Mouse (Mus musculus) adrenal gland, adult 18-20 months (tissue): ENCODE results near the gene Cct3. TPM values are rescaled to one million over a fixed set of nuclear protein-coding genes. Genes with fewer than 3 reads are reported as not detected.
"Not testable (repeated sequence)": the region's sequence is repeated elsewhere in the genome, so short reads cannot be mapped to it uniquely, and the experiment has no call there.

Experiments used
- DNase-seq, 2 experiments: peaks; one replicate each; pipeline ENCODE4 v3.0.0; 2021 to 2022; ENCODE audit warnings: low spot score in 2 of 2
- long read RNA-seq, 2 experiments: library from polyadenylated mRNA; stranded (forward); transcript quantifications; one replicate each; pipeline ENCODE4 v2.0.0; 2021
- total RNA-seq, 2 experiments: library from RNA; stranded (reverse); gene quantifications; 1 replicate in 1 of 2; 2 replicates in 1 of 2; pipeline ENCODE4 v1.2.3; 2021

Cct3 gene
- total RNA-seq, result 100 to 1,000 TPM; 343 to 351 TPM
- long read RNA-seq, experiment 1, transcript Cct3-201 (14 exons, 1,977 nt), result major isoform, 228 of 240 reads
- long read RNA-seq, experiment 1, partial matches to known transcripts, result 3 of 240 reads
- long read RNA-seq, experiment 1, other reads (novel, unspliced or antisense), result 9 of 240 reads
- long read RNA-seq, experiment 2, transcript Cct3-201 (14 exons, 1,977 nt), result major isoform, 521 of 547 reads
- long read RNA-seq, experiment 2, partial matches to known transcripts, result 15 of 547 reads
- long read RNA-seq, experiment 2, other reads (novel, unspliced or antisense), result 11 of 547 reads

DNA sequence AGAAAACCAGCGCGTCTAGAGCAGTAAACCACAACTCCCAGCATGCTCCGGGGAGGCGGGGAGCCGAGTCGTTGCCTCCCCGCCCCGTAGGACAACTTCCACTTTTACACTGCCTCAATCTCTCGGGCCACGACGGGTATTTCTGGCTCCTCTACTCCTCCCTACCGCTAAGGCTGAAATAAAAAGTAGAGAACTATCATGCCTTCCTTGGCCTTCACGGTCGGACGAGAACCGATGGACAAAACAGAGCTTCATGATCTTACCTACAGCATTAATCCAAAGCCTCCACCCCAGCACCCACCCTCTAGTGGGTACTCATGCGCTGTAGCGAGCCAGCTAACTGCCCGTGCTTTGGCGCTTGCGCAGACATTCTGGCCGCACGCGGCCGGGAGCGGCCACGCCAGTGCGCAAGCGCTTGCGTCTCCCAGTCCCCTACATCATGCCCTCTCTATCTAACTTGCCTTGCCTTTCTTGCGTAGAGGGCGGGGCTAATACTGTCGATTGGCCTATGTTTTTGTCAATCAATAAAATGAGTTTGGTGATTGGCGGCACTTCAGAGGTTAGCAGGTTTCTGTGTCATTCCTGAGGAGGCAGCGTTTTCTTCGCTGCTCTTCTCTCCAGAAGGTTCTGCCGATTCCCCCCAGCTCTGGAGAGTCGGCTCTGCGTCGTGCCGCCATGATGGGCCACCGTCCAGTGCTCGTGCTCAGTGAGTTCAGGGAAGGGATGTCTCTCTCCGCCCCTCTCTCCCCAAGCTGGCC, at the start of gene Cct3, which contains the start of gene Tsacc:
TSS of gene Cct3 (plus strand) at position 556 of the 758 bp plus-strand sequence.
TSS of gene Tsacc (minus strand) at position 439 of the 758 bp plus-strand sequence.
- DNase-seq, result peak; percentile 85 to 86

DNA sequence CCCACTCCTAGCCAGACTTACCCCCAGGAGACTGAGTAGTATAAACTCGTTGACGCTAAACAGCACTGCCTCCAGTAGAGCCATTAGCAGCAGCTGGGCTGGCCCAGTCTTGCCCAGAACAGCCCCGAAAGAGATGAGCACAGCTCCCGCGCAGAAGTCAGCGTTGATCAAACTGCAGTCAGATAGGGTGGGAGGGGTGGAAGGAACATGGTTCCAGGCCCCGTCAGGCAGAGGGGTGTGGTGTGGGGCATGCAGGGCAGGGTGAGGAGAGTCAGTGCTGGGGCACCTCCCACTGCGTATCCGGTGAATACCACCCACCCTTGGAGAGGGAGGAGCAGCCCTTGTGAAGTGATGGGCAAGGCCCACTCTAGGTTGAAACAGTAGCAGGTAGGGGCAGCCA, 49.2 kb upstream of the Cct3 start:
- DNase-seq, result no peak

DNA sequence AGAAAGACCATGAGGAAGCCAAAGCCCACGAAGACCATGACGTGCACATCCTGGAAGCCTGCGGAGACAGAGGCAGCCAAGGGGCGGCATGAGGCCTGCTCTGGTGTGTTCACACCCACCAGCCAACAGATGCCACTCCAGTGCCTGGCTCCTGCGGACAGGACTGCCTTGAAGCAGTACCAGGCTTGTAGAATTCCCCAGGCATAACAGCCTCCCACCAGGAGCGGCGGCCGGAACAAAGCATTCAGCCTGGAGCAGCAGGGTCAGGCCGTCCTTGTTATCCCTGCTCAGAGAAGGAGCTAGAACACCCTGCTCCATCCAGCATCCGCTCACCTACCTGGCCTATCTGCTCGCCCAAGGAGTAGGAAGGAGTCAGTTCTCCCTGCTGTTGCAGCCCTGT, 48.5 kb upstream of the Cct3 start:
- no peak for DNase-seq

DNA sequence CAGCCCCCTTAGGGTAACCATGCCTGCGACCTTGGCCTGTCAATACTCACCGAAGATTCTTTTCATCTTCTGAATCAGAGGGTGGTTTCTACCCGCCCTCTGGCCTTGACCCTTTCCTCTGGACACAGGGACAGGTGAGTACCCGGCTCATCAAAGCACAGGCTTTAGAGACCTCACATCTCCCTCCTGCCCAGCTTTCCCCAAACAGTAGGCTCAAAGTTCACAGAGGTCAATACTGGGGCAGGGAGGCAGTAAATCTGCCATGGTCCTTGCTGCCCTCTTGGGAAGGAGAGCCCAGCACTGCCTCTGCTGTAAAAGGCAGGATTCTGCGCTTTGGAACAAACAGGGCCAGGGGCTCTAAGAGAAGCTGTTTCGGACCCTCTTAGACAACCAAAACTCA, 44.2 kb upstream of the Cct3 start:
- DNase-seq, result no peak

DNA sequence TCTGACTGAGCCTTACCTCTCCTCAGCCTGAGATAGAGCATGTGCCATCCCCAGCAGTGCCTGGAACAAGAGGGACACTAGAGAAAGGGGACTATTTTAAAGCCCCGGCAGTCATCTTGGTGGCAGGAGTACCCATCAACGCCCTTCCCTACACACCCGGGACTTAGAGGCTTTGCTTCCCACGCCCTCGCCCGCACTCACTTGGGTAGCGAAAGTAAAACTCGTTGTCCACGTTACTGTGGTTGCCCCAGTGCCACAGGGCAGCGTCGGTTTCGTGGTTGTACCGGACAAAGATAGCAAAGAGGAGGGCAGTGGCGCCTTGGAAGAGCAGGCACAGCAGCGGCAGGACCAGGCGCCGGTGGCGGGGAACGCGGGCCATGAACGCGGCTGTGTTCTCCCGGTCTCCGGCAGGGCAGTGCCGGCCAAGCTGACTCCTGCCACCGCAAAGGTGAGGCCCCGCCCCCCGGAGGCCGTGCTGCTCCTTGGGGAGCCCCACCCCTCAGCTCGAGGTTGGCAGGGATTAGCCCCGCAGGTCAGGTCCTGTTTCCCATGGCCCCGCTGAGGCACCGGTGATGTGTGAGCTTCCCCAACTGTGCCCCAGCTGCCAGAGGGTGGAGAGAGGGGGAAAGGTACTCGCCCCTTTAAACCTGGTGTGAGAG, 42.5 kb upstream of the Cct3 start, which contains the start of gene Rhbg:
TSS of gene Rhbg (minus strand) at position 442 of the 659 bp plus-strand sequence.
- peak; percentile 61 to 63 for DNase-seq

DNA sequence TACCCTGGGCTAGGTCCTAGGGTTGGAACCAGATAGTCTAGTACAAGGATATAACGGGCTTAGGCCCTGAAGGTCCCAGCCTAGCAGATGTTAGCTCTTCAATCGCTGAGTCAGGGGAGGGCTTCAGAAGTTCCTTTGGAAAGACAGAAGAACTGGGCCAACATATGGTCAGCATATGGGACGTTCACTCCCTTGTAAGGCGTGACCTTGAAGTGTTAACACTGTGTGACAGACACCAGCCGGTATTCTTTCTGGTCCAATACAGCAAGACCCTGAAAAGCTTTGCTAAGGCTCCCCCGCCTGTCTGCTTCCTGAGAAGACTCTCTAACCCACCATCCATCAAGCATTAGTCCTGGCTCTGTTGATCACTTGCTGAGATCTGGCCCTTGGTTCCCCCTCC, 41.0 kb upstream of the Cct3 start:
- DNase-seq, result no peak

DNA sequence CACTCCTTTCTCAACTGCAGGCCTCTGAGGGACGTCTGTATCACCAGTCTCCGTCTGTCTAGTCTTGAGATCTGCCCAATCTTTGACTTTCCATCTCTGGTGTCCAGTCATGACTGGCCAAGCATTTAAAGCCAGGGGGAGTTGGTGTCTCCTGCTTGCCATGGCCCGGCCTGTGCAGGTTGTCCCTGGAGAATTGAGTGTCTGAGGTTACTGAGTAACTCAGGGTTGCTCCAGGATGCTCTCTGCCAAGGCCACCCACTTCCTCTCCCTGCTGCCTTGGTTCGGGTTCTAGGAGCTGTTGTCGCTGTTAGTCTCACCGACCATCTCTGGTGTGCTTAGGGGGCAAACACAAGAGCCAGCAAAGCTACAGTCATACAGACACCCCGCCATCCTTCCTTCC, 40.5 kb upstream of the Cct3 start:
- DNase-seq, result no peak

DNA sequence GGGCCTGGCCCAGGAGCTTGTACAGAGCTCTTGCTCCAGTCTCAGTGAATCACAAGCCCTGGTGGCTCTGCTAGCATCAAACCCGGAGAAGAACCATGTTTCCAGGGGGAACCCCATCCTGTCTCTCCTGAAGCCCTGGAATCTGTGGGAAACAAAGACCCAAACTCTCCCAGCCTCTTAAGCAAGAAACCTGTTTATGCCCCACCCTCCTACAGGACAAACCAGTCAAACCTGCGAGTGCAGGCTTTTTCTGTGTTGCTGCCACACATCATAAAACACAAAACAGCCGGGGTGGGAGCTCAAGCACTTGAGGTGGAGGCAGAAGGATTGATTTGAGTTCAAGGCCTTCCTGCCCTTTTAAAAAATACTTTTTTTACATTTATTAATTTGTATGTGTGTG, 34.6 kb upstream of the Cct3 start:
- DNase-seq, result no peak

DNA sequence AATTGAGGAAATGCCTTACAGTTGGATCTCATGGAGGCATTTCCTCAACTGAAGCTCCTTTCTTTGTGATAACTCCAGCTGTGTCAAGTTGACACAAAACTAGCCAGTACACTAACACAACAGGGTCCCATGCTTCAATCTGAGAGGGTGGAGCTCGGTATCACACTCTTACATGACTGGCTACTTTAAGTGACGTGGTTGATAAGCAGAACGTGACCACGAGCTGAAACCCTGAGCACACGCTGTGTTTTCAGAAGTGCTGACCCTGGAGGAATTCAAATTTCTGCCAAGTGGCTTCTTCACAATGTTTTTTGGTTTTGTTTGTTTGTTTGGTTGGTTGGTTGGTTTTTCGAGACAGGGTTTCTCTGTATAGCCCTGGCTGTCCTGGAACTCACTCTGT, 28.9 kb upstream of the Cct3 start:
- not testable (repeated sequence) for DNase-seq

DNA sequence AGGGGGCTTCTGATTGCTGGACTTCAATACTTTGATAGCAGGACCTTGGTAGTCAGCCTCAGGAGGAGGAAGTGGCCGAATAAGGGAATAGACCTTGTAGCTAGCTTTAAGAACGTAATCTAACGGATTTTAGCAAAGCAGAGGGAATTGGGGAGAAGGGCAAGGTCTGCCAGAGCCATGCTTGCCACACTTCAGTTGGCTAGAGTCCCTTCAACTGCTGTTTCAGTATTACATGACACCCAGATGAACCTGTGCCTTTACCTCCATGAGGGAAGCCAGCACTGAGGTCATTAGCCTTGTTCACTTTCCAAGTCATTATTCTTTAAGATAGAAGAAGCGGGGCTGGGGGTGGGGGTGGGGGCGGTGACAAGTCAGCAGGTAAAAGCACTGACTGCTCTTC, 27.9 kb upstream of the Cct3 start:
- no peak for DNase-seq

DNA sequence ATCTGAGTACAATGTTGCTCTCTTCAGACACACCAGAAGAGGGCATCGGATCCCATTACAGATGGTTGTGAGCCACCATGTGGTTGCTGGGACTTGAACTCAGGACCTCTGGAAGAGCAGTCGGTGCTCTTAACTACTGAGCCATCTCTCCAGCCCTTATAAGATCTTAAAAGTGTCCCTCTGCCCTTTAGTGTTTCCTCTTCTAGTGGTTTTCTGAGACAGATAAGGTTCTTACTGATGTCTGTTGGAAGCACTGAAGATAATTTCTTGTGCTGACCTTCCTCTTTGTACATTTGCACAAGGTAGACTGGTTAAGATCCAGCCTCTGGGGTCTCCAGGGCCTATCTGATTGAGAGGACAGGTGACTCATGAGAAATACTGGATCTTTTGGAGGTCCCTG, 25.6 kb upstream of the Cct3 start:
- DNase-seq, result not testable (repeated sequence)

DNA sequence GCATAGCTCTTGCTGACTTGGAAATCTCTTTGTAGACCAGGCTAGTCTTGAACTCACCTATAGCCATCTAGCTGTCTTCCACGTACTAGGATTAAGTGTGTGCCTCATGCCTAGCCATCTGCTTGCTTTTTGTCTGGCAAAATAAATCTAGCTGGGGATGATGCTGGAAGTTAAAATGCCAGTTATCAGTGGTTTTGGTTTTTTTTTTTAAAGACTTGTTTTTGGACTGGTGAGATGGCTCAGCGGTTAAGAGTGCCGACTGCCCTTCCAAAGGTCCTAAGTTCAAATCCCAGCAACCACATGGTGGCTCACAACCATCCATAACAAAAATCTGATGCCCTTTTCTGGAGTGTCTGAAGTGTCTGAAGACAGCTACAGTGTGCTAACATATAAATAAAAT, 25.1 kb upstream of the Cct3 start:
- DNase-seq, result no peak

DNA sequence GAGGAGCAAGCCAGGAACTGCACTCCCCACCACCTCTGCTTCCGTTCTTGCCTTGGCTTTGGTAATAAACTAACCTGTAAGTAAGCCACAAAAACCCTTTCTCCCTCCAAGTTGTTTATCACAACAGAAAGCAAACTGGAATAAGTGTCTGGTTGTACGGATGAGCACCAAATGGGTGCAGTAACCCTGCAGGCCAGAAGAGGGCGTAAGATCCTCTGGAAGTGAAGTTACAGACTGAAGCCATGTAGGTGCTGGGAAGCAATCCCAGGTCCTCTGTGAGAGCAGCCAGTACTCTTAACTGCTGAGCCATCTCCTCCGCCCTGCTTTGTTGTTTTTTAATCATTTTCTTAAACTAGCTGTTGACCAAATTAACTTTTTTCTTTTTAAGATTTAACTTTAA, 22.9 kb upstream of the Cct3 start:
- DNase-seq, result no peak

DNA sequence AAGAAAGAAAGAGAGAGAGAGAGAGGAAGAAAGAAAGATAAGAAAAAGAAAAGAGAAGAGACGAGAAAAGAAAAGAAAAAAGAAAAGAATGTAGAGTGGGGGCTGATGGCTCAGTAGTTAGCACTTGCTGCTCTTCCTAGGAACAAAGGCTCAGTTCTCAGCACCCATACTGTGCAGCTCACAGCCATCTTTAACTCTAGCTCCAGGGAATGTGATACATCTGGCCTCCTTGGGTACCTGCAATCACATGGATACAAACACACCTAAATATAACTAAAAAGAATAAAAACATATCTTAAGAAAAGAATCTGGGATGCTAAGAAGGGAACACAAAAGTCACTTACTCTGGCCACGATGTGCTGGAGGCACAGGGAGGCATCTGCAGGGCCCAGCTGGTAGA, 20.8 kb upstream of the Cct3 start:
- no peak for DNase-seq

DNA sequence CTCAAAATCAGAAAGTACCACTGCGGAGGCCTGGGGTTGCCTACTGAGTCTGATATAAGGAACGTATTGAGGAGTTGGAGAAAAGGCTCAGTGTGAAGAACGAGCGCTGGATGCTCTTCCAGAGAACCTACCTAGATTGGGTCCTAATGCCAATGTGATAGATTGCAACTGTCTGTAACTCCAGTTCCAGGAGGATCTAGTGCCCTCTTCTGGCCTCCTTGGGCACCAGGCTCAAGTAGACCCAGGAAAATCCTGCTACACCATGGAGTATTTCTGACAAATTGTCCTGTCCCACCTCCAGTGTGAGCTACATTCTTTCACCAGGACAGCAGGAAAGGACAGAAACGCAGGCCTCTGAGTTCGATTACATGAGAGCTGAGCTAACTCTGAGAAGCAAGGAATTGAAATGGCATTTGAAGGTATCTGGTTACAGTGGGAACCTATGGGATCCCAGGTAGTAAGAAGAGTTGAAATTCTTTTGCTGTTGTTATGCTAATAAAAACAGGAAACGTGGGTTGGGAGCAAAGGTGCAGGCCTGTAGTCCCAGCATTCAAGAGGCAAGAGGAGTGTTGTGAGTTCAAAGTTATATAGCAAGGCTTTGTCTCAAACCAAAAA, 20.3 kb upstream of the Cct3 start:
- no peak for DNase-seq

DNA sequence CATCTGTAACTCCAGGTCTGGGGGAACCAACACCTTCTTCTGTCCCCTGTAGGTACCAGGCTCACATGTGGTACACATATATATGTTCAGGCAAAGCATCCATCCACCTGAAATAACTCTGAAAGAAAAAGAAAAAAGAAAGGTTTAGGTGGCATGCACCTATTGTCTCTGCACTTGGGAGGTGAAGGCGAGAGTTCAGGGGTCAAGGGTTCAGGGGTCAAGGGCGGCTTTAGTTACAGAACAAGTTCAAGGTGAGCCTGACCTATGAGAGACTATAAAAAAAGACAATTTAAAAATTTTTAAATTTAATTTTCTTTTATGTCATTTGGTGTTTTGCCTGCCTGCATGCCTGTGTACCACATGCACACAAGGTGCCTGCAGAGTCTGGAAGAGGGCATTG, 16.9 kb upstream of the Cct3 start:
- no peak for DNase-seq

DNA sequence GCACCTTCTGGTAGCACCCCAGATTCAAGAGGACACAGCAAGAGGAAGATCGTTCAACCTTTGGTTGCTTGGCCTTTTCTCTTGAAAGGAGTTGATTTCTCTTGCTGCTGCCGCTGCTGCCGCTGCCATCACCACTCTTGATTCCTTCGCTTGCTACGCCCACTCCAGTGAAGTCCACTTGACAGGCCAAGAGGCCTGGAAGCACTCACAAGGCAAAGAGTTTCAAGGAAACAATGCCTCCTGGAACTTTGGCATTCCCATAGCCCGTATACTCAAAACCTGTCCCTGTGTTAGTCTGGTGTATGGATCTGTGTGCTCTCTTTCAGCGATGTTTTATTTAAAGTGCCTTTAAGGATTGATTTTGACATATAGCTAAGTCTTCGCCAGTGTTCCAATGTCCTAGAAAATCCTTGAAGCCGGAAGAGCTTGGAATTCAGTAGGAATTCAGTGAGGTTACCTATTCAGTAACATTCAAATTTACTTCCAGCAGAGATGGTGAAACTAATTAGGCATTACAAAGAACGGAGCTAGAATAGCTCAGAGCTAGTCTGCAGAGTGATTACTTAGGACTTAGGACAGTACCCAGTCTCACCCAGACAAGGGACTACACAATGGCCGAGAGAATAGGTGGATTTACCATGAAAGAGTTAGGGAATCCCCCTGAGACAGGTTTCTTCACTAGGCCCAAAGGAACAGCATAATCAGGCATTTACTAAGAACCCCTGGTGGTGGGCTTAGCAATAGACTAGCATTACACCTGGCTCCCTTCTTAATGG, 15.6 kb upstream of the Cct3 start:
- DNase-seq, result not testable (repeated sequence)

DNA sequence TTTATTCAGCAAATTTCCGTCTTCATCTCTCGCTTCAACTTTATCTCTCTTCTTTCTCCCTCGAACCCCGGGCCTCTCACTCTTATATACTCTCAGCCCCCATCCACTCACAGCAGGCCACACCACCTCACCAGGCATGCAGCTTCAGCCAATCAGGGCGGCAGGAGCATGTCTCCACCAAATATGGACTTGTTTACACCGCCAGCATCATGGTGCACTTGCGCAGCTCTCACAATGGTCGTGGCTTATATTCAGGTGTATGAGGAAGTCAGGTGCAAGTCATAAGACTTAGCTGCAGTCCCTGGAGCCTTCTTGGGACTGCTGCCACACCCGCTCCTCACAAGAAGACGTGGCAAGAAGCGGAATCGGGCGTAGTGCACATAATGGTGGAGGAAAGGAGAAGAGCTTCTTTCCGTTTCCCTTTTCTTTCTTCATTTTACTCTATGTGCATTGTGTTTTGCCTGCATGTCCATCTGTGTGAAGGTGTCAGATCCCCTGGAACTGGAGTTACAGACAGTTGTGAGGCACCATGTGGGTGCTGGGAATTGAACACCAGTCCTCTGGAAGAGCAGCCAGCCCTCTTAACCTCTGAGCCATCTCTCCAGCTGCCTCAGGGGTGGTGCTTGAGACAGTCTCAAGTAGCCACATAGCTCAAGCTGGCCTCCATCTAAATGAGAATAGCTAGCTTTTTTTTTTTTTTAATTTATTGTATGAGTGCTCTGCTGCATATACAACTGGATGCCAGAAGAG, 11.9 kb upstream of the Cct3 start:
- DNase-seq, result not testable (repeated sequence)

DNA sequence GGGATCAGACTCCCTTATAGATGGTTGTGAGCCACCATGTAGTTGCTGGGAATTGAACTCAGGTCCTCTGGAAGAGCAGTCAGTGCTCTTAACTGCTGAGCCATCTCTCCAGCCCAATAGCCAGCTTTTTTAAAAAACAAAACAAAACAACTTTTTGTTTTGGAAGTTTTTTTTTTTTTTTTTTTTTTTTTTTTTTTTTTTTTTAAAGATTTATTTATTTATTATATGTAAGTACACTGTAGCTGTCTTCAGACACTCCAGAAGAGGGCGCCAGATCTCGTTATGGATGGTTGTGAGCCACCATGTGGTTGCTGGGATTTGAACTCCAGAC, 11.4 kb upstream of the Cct3 start:
- DNase-seq, result not testable (repeated sequence)

DNA sequence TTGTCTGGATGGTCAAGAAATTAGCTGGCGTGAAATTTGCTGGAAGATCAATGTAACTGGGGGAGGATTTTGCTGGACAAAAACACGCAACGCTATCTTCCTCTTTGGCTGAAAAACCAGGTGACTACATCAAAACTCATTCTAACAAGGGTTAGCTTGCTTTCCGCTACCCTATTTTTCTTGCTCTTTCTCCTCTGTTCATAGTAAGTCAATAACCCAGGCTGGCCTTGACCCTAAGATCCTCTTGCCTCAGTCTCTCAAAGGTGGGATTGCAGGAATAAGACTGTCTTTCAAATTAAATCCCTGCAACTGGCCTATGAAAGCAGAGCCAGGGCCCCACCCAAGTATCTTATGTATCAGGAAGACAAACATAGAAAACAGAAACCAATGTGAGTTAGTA, 9.8 kb upstream of the Cct3 start, which contains the start of gene Gm38392:
TSS of gene Gm38392 (minus strand) at position 101 of the 400 bp plus-strand sequence.
- DNase-seq, result no peak
